Mouse (Mus musculus) inflammation-experienced regulatory T-cells, adult 16 weeks (primary cell): Measurements from ENCODE around the gene Tmem273. TPM values are rescaled to one million over a fixed set of nuclear protein-coding genes. Genes with fewer than 3 reads are reported as not detected.

Source experiments
- polyA plus RNA-seq: library from polyadenylated mRNA; unstranded; fragments of 100-300 nt; shearing (Covaris generic); gene quantifications from one replicate; pipeline ENCODE4 v1.2.1, GENCODE M21; 2017

The Tmem273 gene
- polyA plus RNA-seq, result 6.3 TPM

GRCm38 (mm10) chr14:32785556-32786130 lies at the start of gene Tmem273:
TSS of gene Tmem273 (plus strand) at chr14:32785963.

GRCm38 (mm10) chr14:32833847-32834246 lies 48.1 kb downstream of the Tmem273 start, which contains the start of gene Fam170b:
TSS of gene Fam170b (plus strand) at chr14:32833962.

GRCm38 (mm10) chr14:32856681-32857328 lies 71.0 kb downstream of the Tmem273 start, which contains the start of gene Vstm4:
TSS of gene Vstm4 (plus strand) at chr14:32856756.

Other genes starting within 250 kb of the Tmem273 start
- not detected for gene Prrxl1, start 186.6 kb upstream of the Tmem273 start, polyA plus RNA-seq
- gene 3425401B19Rik, start 100.7 kb upstream of the Tmem273 start, polyA plus RNA-seq, result not detected
- gene Fam170b, start 48.0 kb downstream of the Tmem273 start, polyA plus RNA-seq, result not detected
- not detected for gene Vstm4, start 70.8 kb downstream of the Tmem273 start, polyA plus RNA-seq
- not detected for gene Lrrc18, start 205.4 kb downstream of the Tmem273 start, polyA plus RNA-seq